Comparison of ENCODE assay signal across 20 mouse cellular contexts in the genomic region with DNA sequence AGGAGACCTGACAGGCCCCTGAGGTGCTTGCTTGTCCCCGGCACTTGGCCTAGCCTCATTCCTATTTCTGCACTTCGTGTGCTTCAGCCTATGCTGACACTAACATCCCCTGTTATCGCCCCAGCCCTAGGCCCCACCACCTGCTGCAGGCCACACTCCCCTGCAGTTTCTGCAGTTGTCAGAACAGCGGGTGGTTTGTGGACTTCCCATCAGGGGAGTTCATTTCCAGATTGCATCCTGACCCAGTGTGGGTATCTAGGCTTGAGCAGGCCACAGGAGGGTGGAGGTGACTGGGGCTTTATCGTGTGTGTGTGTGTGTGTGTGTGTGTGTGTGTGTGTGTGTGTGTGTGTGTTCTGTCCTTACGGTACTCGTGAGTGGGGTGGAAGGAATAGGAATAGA. TPM values are rescaled to one million over a fixed set of nuclear protein-coding genes. Genes with fewer than 3 reads are reported as not detected.
DNase-seq lines count a peak whose midpoint lies in the region; ATAC-seq and TF ChIP-seq lines count a peak whose summit lies in the region.
"Had no signal": no experiment of that assay in that cellular context is flagged by ENCODE, and none has a peak within 500 bp of the region (broad histone marks: within the 10 kb centered on the region; RNA-seq: fewer than 3 reads in every experiment).

No protein-coding gene starts in this region.

- H3K36me3 ChIP-seq in midbrain, embryonic 11.5 days (ENCODE audit: control insufficient read depth, insufficient read depth, low read length): peaks cover 6% of the 10 kb centered on the region; the same call in 1 of the 2 replicates
- peaks cover 12% of the 10 kb centered on the region; the same call in 1 of the 2 replicates for H3K36me3 ChIP-seq in midbrain, embryonic 15.5 days (replicated peaks)
- no peaks in the 10 kb centered on the region for H3K36me3 ChIP-seq in liver, embryonic 14.5 days (replicated peaks; ENCODE audit: control insufficient read depth, insufficient read depth, low read depth)
- no peaks in the 10 kb centered on the region for H3K36me3 ChIP-seq in thymus, adult 2 months (ENCODE audit: control insufficient read depth, insufficient read depth, low read length)

- no peak for TF ChIP-seq POLR2A in thymus, adult 2 months (IDR thresholded peaks at IDR 0.05; ENCODE audit: control insufficient read depth, extremely low read depth, insufficient read depth, low read length, poor library complexity)

- ATAC-seq in midbrain, embryonic 11.5 days (ENCODE audit: low FRiP score): no peak
- ATAC-seq in midbrain, embryonic 15.5 days (replicated peaks): no peak
- ATAC-seq in liver, embryonic 14.5 days (ENCODE audit: insufficient read depth): peak; percentile 62; the same call in 1 of the 2 replicates
- ATAC-seq: forebrain, embryonic 15.5 days; midbrain, embryonic 13.5 days had no signal

- no peaks in the 10 kb centered on the region for H3K4me1 ChIP-seq in midbrain, embryonic 11.5 days (ENCODE audit: control insufficient read depth, insufficient read depth, low read length)
- no peaks in the 10 kb centered on the region; the same call in 1 of the 2 replicates for H3K4me1 ChIP-seq in midbrain, embryonic 15.5 days
- H3K4me1 ChIP-seq in liver, embryonic 14.5 days (replicated peaks; ENCODE audit: control insufficient read depth in 2 of 2, insufficient read depth in 2 of 2, low read length in 1 of 2): no peaks in the 10 kb centered on the region
- H3K4me1 ChIP-seq in thymus, adult 2 months (replicated peaks; ENCODE audit: control insufficient read depth, insufficient read depth, low read length): peaks cover 14% of the 10 kb centered on the region; the same call in 1 of the 2 replicates
- H3K4me1 ChIP-seq: embryonic facial prominence, embryonic 10.5 days; forebrain, embryonic 15.5 days had no signal

- no peak overlapping the region for H3K4me2 ChIP-seq in midbrain, embryonic 11.5 days
- H3K4me2 ChIP-seq in midbrain, embryonic 15.5 days: no peak overlapping the region
- H3K4me2 ChIP-seq in liver, embryonic 14.5 days (ENCODE audit: low read depth): no peak overlapping the region
- H3K4me2 ChIP-seq: forebrain, embryonic 15.5 days; hindbrain, embryonic 12.5 days; midbrain, embryonic 13.5 days had no signal

- whole genome bisulfite sequencing in midbrain, embryonic 11.5 days: 57% methylated on average over 7 of the region's 7 CpGs
- 64% methylated on average over 7 of the region's 7 CpGs for WGBS in midbrain, embryonic 15.5 days
- WGBS in liver, embryonic 14.5 days (ENCODE audit: insufficient replicate concordance): 36% methylated on average over 7 of the region's 7 CpGs
- WGBS in thymus, adult 2 months: 42% methylated on average over 7 of the region's 7 CpGs

- DNase-seq in cerebellum, adult 11 months: peak; percentile 41
- no peak for DNase-seq in cerebellum, postnatal 14 days
- DNase-seq in midbrain, embryonic 11.5 days (ENCODE audit: low spot score, missing footprints): peak; percentile 72
- DNase-seq in liver, embryonic 14.5 days (ENCODE audit: low read depth in 3 of 3, low spot score in 3 of 3): no peak
- no peak for DNase-seq in testis, postnatal 14 days (ENCODE audit: low spot score)
- no peak for DNase-seq in thymus, adult 2 months
- DNase-seq in embryo, embryonic 9.5 days (ENCODE audit: extremely low spot score): no peak
- DNase-seq: lung, adult 18-20 months; lung, postnatal 36 days; right cerebral cortex, postnatal 25 days; thymus, adult 18-20 months had no signal

- H3K9ac ChIP-seq in midbrain, embryonic 11.5 days (ENCODE audit: low read length): no peak overlapping the region
- H3K9ac ChIP-seq in midbrain, embryonic 15.5 days: no peak overlapping the region
- no peak overlapping the region for H3K9ac ChIP-seq in liver, embryonic 14.5 days (replicated peaks)
- H3K9ac ChIP-seq: forebrain, embryonic 15.5 days; hindbrain, embryonic 12.5 days; midbrain, embryonic 13.5 days had no signal

- no peaks in the 10 kb centered on the region for H3K27me3 ChIP-seq in midbrain, embryonic 11.5 days (ENCODE audit: control insufficient read depth, insufficient read depth, low read length)
- H3K27me3 ChIP-seq in midbrain, embryonic 15.5 days (replicated peaks): no peaks in the 10 kb centered on the region
- no peaks in the 10 kb centered on the region for H3K27me3 ChIP-seq in liver, embryonic 14.5 days (ENCODE audit: control insufficient read depth, insufficient read depth, low read length)
- H3K27me3 ChIP-seq in thymus, adult 2 months (ENCODE audit: control insufficient read depth, insufficient read depth, low read length): no peaks in the 10 kb centered on the region
- H3K27me3 ChIP-seq: forebrain, embryonic 15.5 days; hindbrain, embryonic 12.5 days; midbrain, embryonic 13.5 days had no signal

- H3K27ac ChIP-seq in midbrain, embryonic 11.5 days (ENCODE audit: low read depth, low read length): no peak overlapping the region
- H3K27ac ChIP-seq in midbrain, embryonic 15.5 days: no peak overlapping the region
- no peak overlapping the region for H3K27ac ChIP-seq in liver, embryonic 14.5 days
- H3K27ac ChIP-seq in thymus, adult 2 months (ENCODE audit: control insufficient read depth, insufficient read depth, low read length): no peak overlapping the region
- H3K27ac ChIP-seq: embryonic facial prominence, embryonic 10.5 days; forebrain, embryonic 15.5 days; hindbrain, embryonic 12.5 days; midbrain, embryonic 13.5 days had no signal

- no peak for TF ChIP-seq EP300 in liver, embryonic 14.5 days (IDR thresholded peaks at IDR 0.05; ENCODE audit: low read depth)

- H3K9me3 ChIP-seq in midbrain, embryonic 11.5 days (ENCODE audit: control insufficient read depth, low read length): no peaks in the 10 kb centered on the region
- H3K9me3 ChIP-seq in midbrain, embryonic 15.5 days: no peaks in the 10 kb centered on the region
- no peaks in the 10 kb centered on the region for H3K9me3 ChIP-seq in liver, embryonic 14.5 days (ENCODE audit: control insufficient read depth, low read length)
- H3K9me3 ChIP-seq: embryonic facial prominence, embryonic 10.5 days; forebrain, embryonic 15.5 days; hindbrain, embryonic 12.5 days; midbrain, embryonic 13.5 days had no signal

- TF ChIP-seq CTCF in liver, embryonic 14.5 days (IDR thresholded peaks at IDR 0.05; ENCODE audit: low read depth): no peak
- no peak for TF ChIP-seq CTCF in thymus, adult 2 months (IDR thresholded peaks at IDR 0.05; ENCODE audit: borderline replicate concordance, control insufficient read depth, extremely low read depth, insufficient read depth, low read length, poor library complexity)

- H3K4me3 ChIP-seq in midbrain, embryonic 11.5 days (ENCODE audit: low read depth, low read length): no peak overlapping the region
- H3K4me3 ChIP-seq in midbrain, embryonic 15.5 days: no peak overlapping the region
- no peak overlapping the region for H3K4me3 ChIP-seq in liver, embryonic 14.5 days (ENCODE audit: insufficient read depth in 1 of 2, low read depth in 2 of 2, low read length in 2 of 2)
- H3K4me3 ChIP-seq in thymus, adult 2 months (ENCODE audit: control insufficient read depth, insufficient read depth, low read length): no peak overlapping the region
- H3K4me3 ChIP-seq: embryonic facial prominence, embryonic 10.5 days; erythroblast, embryonic 14.5 days; forebrain, embryonic 15.5 days; hindbrain, embryonic 12.5 days; midbrain, embryonic 13.5 days had no signal

RNA-seq across cellular contexts. Expression of a gene that starts 7.6 kb away (rescaled TPM):
- 7.8 and 9.3 TPM in 2 replicates for polyA plus RNA-seq in midbrain, embryonic 11.5 days (2014; fragmentation: Nextera tagmentation; extraction: Ambion mirVana)
- polyA plus RNA-seq in midbrain, embryonic 15.5 days (2015; fragmentation: Nextera tagmentation; extraction: Ambion mirVana): 16.3 and 16.8 TPM in 2 replicates
- polyA plus RNA-seq in liver, embryonic 14.5 days (2012; rRNA removed): 1.0 TPM in 2 replicates
- polyA plus RNA-seq in liver, embryonic 14.5 days (2014; fragmentation: Nextera tagmentation; extraction: Ambion mirVana): 1.4 and 1.7 TPM in 2 replicates
- 8.2 and 10.2 TPM in 2 replicates for polyA plus RNA-seq in thymus, adult 2 months (2012; rRNA removed)

RNA-seq across cellular contexts. Expression of a gene that starts 15.8 kb away (rescaled TPM):
- polyA plus RNA-seq in midbrain, embryonic 11.5 days (2014; fragmentation: Nextera tagmentation; extraction: Ambion mirVana): not detected in 2 replicates
- 0.88 TPM in 1 of 2 replicates, not detected in the other for polyA plus RNA-seq in midbrain, embryonic 15.5 days (2015; fragmentation: Nextera tagmentation; extraction: Ambion mirVana)
- not detected in 2 replicates for polyA plus RNA-seq in liver, embryonic 14.5 days (2012; rRNA removed)
- not detected in 2 replicates for polyA plus RNA-seq in liver, embryonic 14.5 days (2014; fragmentation: Nextera tagmentation; extraction: Ambion mirVana)
- polyA plus RNA-seq in thymus, adult 2 months (2012; rRNA removed): not detected in 2 replicates
- polyA plus RNA-seq: erythroblast, embryonic 14.5 days; forebrain, embryonic 15.5 days; hindbrain, embryonic 12.5 days; intestine, embryonic 14.5 days; kidney, embryonic 16.5 days; neural tube, embryonic 11.5 days had no signal

RNA-seq across cellular contexts. Expression of a gene that starts 15.8 kb away (rescaled TPM):
- polyA plus RNA-seq in midbrain, embryonic 11.5 days (2014; fragmentation: Nextera tagmentation; extraction: Ambion mirVana): 39.9 and 44.1 TPM in 2 replicates
- 48.9 and 50.4 TPM in 2 replicates for polyA plus RNA-seq in midbrain, embryonic 15.5 days (2015; fragmentation: Nextera tagmentation; extraction: Ambion mirVana)
- polyA plus RNA-seq in liver, embryonic 14.5 days (2012; rRNA removed): 7.1 and 7.3 TPM in 2 replicates
- polyA plus RNA-seq in liver, embryonic 14.5 days (2014; fragmentation: Nextera tagmentation; extraction: Ambion mirVana): 6.3 and 6.5 TPM in 2 replicates
- polyA plus RNA-seq in thymus, adult 2 months (2012; rRNA removed): 35.3 and 40.2 TPM in 2 replicates

RNA-seq across cellular contexts. Expression of a gene that starts 17.1 kb away (rescaled TPM):
- polyA plus RNA-seq in midbrain, embryonic 11.5 days (2014; fragmentation: Nextera tagmentation; extraction: Ambion mirVana): 0.52 and 0.82 TPM in 2 replicates
- 20.9 and 23.8 TPM in 2 replicates for polyA plus RNA-seq in midbrain, embryonic 15.5 days (2015; fragmentation: Nextera tagmentation; extraction: Ambion mirVana)
- 0.31 and 0.34 TPM in 2 replicates for polyA plus RNA-seq in liver, embryonic 14.5 days (2012; rRNA removed)
- polyA plus RNA-seq in liver, embryonic 14.5 days (2014; fragmentation: Nextera tagmentation; extraction: Ambion mirVana): 0.06 and 0.27 TPM in 2 replicates
- polyA plus RNA-seq in thymus, adult 2 months (2012; rRNA removed): 1.5 and 1.7 TPM in 2 replicates
- polyA plus RNA-seq: erythroblast, embryonic 14.5 days had no signal

RNA-seq across cellular contexts. Expression of a gene that starts 20.1 kb away (rescaled TPM):
- not detected in 2 replicates for polyA plus RNA-seq in midbrain, embryonic 11.5 days (2014; fragmentation: Nextera tagmentation; extraction: Ambion mirVana)
- polyA plus RNA-seq in midbrain, embryonic 15.5 days (2015; fragmentation: Nextera tagmentation; extraction: Ambion mirVana): not detected in 2 replicates
- not detected in 2 replicates for polyA plus RNA-seq in liver, embryonic 14.5 days (2012; rRNA removed)
- polyA plus RNA-seq in liver, embryonic 14.5 days (2014; fragmentation: Nextera tagmentation; extraction: Ambion mirVana): not detected in 2 replicates
- not detected in 2 replicates for polyA plus RNA-seq in thymus, adult 2 months (2012; rRNA removed)
- polyA plus RNA-seq: embryonic facial prominence, embryonic 10.5 days; erythroblast, embryonic 14.5 days; forebrain, embryonic 15.5 days; hindbrain, embryonic 12.5 days; intestine, embryonic 14.5 days; kidney, embryonic 16.5 days; midbrain, embryonic 13.5 days; neural tube, embryonic 11.5 days had no signal

Comparison
In these comparisons a context has a peak if more than half of its experiments do, and no peak if none do; other contexts are left out.
1. DNase-seq: peak in cerebellum, adult 11 months (single experiment) and midbrain, embryonic 11.5 days (single experiment); none in cerebellum, postnatal 14 days (0 of 2), liver, embryonic 14.5 days (0 of 3), testis, postnatal 14 days (single experiment), thymus, adult 2 months (single experiment) and embryo, embryonic 9.5 days (single experiment).